Mouse (Mus musculus): ENCODE data around the gene F2rl2. TPM values are rescaled to one million over a fixed set of nuclear protein-coding genes. Genes with fewer than 3 reads are reported as not detected.

F2rl2 gene
- total and polyA plus RNA-seq, 3 experiments = 0.04 TPM; not detected in 2

DNA sequence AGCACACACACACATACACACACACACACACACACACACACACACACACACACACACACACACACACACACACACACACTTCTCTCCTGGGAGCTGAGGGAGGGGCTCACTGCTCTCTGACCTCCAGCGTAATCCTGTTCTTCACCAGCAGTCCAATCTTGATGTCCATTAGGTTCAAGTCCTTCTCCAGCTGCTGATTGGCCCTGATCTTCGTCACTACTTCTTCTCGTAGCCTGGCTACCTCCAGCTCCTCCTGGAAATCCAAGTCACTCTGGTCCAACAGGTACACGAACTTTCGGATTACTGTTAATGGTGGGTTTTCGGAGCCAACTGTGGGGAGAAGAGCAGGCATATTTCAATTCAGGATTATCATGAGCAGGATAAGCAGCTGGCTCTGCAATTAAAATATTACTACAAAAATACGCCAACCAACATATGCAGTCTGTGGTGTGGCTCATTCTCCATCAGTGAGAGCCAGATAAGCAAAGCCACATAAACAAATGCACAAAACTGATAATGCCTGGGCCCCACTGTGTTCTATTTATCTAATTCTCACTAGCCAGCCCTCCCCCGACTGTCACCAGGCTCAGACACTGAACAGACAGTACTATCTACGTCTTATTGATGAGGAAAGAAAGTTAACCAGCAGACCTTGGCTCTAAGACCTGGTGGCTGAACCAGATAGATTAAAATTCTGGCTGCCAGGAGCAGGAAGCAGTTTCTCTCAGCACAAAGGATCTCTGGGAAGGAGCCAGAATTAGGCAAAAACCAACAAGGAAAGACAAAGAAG lies 25.4 kb upstream of the F2rl2 start:
- Histone ChIP-seq H3K79me2 (ENCODE audit: control insufficient read depth, insufficient read depth, low read length, poor library complexity) (no peaks in the 10 kb centered on the region), H3K4me3 (ENCODE audit: control insufficient read depth in 1 of 2, insufficient read depth in 1 of 2, low read depth in 2 of 2, low read length in 2 of 2) (peak overlapping the region in 1 of 2 experiments; percentile 20; a peak in 1 of 4 replicates), H3K36me3 (ENCODE audit: control insufficient read depth in 1 of 2, insufficient read depth in 2 of 2, low read length in 2 of 2) (peaks cover 0 to 9% of the 10 kb centered on the region in 2 experiments; a peak in 2 of 4 replicates), H3K27ac (ENCODE audit: control insufficient read depth, low read depth, low read length) (peak overlapping the region; percentile 96), H3K4me1 (ENCODE audit: control insufficient read depth in 1 of 2, insufficient read depth in 2 of 2, low read length in 2 of 2) (peaks cover 4 to 10% of the 10 kb centered on the region in 2 experiments; a peak in 3 of 4 replicates), H3K27me3 (ENCODE audit: control insufficient read depth in 1 of 2, insufficient read depth in 2 of 2, low read length in 2 of 2) (no peaks in the 10 kb centered on the region), H3K9me3 (replicated peaks; ENCODE audit: insufficient read depth, low read length) (no peaks in the 10 kb centered on the region), H3K9ac (ENCODE audit: control insufficient read depth, low read depth, low read length, poor library complexity, severe bottlenecking) (no peak overlapping the region; the same call in 1 of the 2 replicates)
- peak; percentile 95 to 99 for TF ChIP-seq EP300 (IDR thresholded peaks at IDR 0.05; ENCODE audit: low read depth in 1 of 2, low read length in 2 of 2)
- TF ChIP-seq TCF12 (IDR thresholded peaks at IDR 0.05; ENCODE audit: low read depth, low read length) = peak; percentile 99
- peak; percentile 23; the same call in 1 of the 2 replicates for TF ChIP-seq ZNF384 (IDR thresholded peaks at IDR 0.05; ENCODE audit: low read depth, low read length)
- no peak for TF ChIP-seq KAT2A (conservative IDR thresholded peaks at IDR 0.05; ENCODE audit: low read depth, low read length)
- 0 out of 2 replicates have a peak, but pooled peaks have one; percentile 35 for TF ChIP-seq MYC (IDR thresholded peaks at IDR 0.05; ENCODE audit: low read depth, low read length)
- TF ChIP-seq POLR2AphosphoS2 (IDR thresholded peaks at IDR 0.05; ENCODE audit: low read length) = 0 out of 2 replicates have a peak, but pooled peaks have one; percentile 43
- TF ChIP-seq HCFC1 (IDR thresholded peaks at IDR 0.05; ENCODE audit: low read depth, low read length) = 0 out of 2 replicates have a peak, but pooled peaks have one; percentile 47
- TF ChIP-seq RCOR1 (IDR thresholded peaks at IDR 0.05; ENCODE audit: low read depth, low read length) = peak; percentile 92
- TF ChIP-seq POLR2A (IDR thresholded peaks at IDR 0.05; ENCODE audit: control insufficient read depth in 1 of 2, insufficient read depth in 1 of 2, low read depth in 1 of 2, low read length in 2 of 2, poor library complexity in 1 of 2) = no peak
- TF ChIP-seq GATA1 (IDR thresholded peaks at IDR 0.05; ENCODE audit: low read depth, low read length) = peak; percentile 98
- peak; percentile 85 for TF ChIP-seq SIN3A (IDR thresholded peaks at IDR 0.05; ENCODE audit: low read length)
- TF ChIP-seq CTCF (IDR thresholded peaks at IDR 0.05 in 2 of 3, conservative IDR thresholded peaks at IDR 0.05 in 1 of 3; ENCODE audit: control insufficient read depth in 1 of 3, insufficient read depth in 1 of 3, low read depth in 2 of 3, low read length in 3 of 3, poor library complexity in 1 of 3, severe bottlenecking in 1 of 3) = no peak
- peak; percentile 70; the same call in 1 of the 2 replicates for TF ChIP-seq MEF2A (IDR thresholded peaks at IDR 0.05; ENCODE audit: extremely low read depth, insufficient replicate concordance, low read depth, low read length, poor library complexity, severe bottlenecking)
- TF ChIP-seq ZKSCAN1 (IDR thresholded peaks at IDR 0.05; ENCODE audit: low read depth, low read length) = no peak
- TF ChIP-seq MAFK (IDR thresholded peaks at IDR 0.05; ENCODE audit: borderline replicate concordance, low read depth, low read length) = 0 out of 2 replicates have a peak, but pooled peaks have one; percentile 79
- TF ChIP-seq MAZ (IDR thresholded peaks at IDR 0.05; ENCODE audit: low read depth, low read length) = peak; percentile 95
- TF ChIP-seq MYB (IDR thresholded peaks at IDR 0.05; ENCODE audit: low read depth, low read length) = peak; percentile 83
- TF ChIP-seq BHLHE40 (IDR thresholded peaks at IDR 0.05; ENCODE audit: borderline replicate concordance, low read depth, low read length) = peak; percentile 81; the same call in 1 of the 2 replicates
- no peak for TF ChIP-seq JUND (IDR thresholded peaks at IDR 0.05; ENCODE audit: low read depth, low read length)
- peak; percentile 98 for TF ChIP-seq TAL1 (IDR thresholded peaks at IDR 0.05; ENCODE audit: low read length)
- TF ChIP-seq ELF1 (IDR thresholded peaks at IDR 0.05; ENCODE audit: low read depth, low read length) = no peak
- TF ChIP-seq ZMIZ1 (IDR thresholded peaks at IDR 0.05; ENCODE audit: low read depth, low read length) = peak; percentile 61; the same call in 1 of the 2 replicates
- peak; percentile 97 for TF ChIP-seq ETS1 (IDR thresholded peaks at IDR 0.05; ENCODE audit: low read depth, low read length)
- TF ChIP-seq CHD2 (IDR thresholded peaks at IDR 0.05; ENCODE audit: low read length) = peak; percentile 57
- no peak for TF ChIP-seq USF1 (IDR thresholded peaks at IDR 0.05; ENCODE audit: low read depth, low read length)
- peak; percentile 95 for DNase-seq (ENCODE audit: low read depth, low spot score)
